Mouse (Mus musculus): ENCODE data around the gene Gm20388.

DNA sequence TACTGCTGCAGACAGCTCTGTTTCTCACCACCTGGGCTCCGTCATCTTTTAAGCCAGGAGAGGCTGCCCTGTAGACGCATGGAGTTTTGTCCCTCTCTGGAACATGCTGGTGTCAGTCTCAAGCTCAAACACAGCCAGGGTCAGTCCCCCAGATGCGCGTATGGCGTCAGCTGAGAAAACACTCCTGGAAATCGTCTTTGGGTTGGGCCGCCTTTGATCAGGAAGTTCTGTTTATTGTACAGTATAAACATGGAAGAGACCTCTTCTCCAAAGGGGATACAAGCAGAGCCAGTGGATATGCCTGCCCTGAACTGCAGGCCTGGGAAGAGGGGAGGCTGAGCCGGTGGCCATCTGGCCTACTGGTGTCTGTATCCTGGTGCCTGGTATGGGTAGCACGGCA is 2163.8 kb downstream of the Gm20388 start:
- TF ChIP-seq POLR2A (IDR thresholded peaks at IDR 0.05; ENCODE audit: low read depth, low read length) (no peak), CTCF (conservative IDR thresholded peaks at IDR 0.05; ENCODE audit: insufficient read depth, insufficient read length, low read depth, low read length) (no peak)

Data from kidney, adult 2 months (tissue).